Mouse (Mus musculus) adrenal gland, adult (tissue): ENCODE measurements at regions not wholly inside any gene's neighbourhood (a gene's known extent, or its start where the extent isn't known, plus 50 kb on each side); places are given as distances from the start of the nearest gene placed in this dataset.
"Not testable (repeated sequence)": the region's sequence is repeated elsewhere in the genome, so short reads cannot be mapped to it uniquely, and the experiment has no call there.

Source experiments
- DNase-seq, 2 experiments: peaks; one replicate each; pipeline ENCODE4 v3.0.0; 2022 to 2023; ENCODE audit warnings: low spot score in 1 of 2; ENCODE audit not compliant: inconsistent age in 2 of 2

- no peak for DNase-seq
Observed at GRCm38 (mm10) chr19:51533221-51533620, 730.9 kb upstream of the Ins1 start.

- peak in 1 of 2 experiments; percentile 92 for DNase-seq
Observed at GRCm38 (mm10) chr19:51534401-51534800, 729.7 kb upstream of the Ins1 start.

- not testable (repeated sequence) for DNase-seq
Observed at GRCm38 (mm10) chr19:51552040-51552439, 712.1 kb upstream of the Ins1 start.

- DNase-seq, result no peak
Observed at GRCm38 (mm10) chr19:51568101-51568500, 696.0 kb upstream of the Ins1 start.
